Mouse (Mus musculus) G1E (cell line): Measurements from ENCODE around the gene Nup98.

Experiments used
- CTCF ChIP-seq: IDR thresholded peaks from 2 replicates; pipeline ENCODE4 v1.5.1; 2012; ENCODE audit warnings: low read depth, low read length, inconsistent platforms, mixed read lengths
- GATA1 ChIP-seq: IDR thresholded peaks from 2 replicates; pipeline ENCODE4 v1.6.1; 2012; ENCODE audit warnings: borderline replicate concordance, low read length, inconsistent platforms, mixed read lengths
- TAL1 ChIP-seq: conservative IDR thresholded peaks from 2 replicates; pipeline ENCODE4 v1.6.1; 2012; ENCODE audit warnings: low read depth, low read length, inconsistent platforms, mixed read lengths

DNA sequence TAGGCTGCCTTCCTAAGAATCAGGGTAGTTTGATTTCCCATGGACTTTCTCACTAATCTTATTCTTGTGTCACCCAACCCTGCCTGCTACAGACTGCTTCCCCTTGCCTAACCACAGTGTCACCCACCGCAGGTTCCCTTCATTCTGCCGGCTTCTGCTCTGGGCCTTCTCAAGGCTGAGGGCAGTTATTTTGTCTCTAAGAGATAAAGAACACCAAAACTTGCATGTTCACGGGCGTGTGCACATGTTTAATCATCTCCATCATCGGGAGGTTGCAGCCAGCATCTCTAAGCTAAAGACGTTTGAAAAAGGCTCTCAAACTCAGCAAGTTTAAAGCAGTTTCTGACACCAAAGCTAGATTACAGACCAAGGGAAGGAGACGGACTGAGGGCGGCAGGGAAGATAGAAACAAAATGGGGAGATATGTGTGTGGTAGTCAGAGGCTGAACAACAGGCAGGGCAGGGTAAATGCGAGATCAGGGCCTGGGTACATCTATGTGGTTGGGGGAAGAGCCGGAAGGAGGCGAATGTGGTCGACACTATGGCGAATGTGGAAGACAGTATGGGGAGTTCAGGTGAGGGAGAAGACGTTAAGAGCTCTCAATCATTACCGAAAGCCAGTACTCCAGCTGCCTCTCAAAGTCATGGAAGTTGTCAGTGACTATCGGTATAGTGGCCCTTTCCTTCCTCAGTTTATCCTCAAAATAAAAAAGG, 38.9 kb upstream of the Nup98 start:
- TF ChIP-seq CTCF (no peak), GATA1 (no peak), TAL1 (no peak)
